Mouse (Mus musculus) liver, embryonic 14 days (tissue): ENCODE measurements around the gene Trim6. TPM values are rescaled to one million over a fixed set of nuclear protein-coding genes. Genes with fewer than 3 reads are reported as not detected.

Experiments used
- polyA plus RNA-seq: library from polyadenylated mRNA; depleted of rRNA; stranded (reverse); fragments of >200 nt; gene quantifications from 2 replicates; pipeline ENCODE4 v1.2.3, GENCODE M21; 2012; rRNA removed

Trim6 gene
- polyA plus RNA-seq, result 0.59 and 0.62 TPM in 2 replicates

GRCm38 (mm10) chr7:104218701-104219569 lies at the start of gene Trim6:
TSS of gene Trim6 (plus strand) at chr7:104218793.

DNA sequence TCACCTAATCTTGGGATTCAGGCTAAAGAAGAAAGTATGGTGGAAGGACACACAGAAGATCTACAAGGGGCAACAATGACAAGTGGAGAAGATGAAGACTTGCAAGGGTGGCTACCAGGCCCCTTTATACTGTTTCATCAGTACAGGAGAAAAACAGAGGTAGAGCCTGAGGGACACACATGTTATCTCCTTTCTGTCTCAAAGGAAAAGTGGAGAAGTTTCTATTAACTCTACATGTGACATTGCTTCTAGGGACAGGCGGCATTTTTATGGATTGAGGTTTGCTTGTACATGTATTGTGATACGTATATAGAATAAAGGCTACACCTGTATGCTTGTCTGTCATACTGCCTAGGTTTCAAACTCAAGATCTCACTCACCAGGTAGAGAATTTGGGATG lies 35.3 kb upstream of the Trim6 start, which contains the start of gene Olfr648:
TSS of gene Olfr648 (minus strand) at position 101 of the 400 bp plus-strand sequence.

DNA sequence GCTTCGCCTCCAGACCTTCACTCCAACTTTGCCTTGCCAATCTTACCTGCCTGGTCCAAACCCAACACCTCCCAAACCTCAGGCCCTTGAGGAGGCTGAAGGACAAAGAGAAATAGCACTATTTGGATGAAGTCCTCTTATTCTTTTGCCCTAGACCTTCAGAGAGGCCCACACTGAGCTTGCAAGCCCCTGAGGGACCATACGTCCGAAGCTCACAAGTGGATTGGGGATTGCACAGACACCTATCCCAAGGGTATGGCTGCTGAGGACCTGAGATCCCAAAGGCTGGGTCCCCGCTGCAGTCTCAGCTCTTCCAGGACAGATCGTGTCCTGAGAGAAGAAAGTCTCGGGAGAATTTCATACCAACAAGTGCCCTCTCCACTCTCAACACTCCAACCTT lies 22.7 kb upstream of the Trim6 start, which contains the start of gene Olfr649:
TSS of gene Olfr649 (minus strand) at position 101 of the 400 bp plus-strand sequence.

DNA sequence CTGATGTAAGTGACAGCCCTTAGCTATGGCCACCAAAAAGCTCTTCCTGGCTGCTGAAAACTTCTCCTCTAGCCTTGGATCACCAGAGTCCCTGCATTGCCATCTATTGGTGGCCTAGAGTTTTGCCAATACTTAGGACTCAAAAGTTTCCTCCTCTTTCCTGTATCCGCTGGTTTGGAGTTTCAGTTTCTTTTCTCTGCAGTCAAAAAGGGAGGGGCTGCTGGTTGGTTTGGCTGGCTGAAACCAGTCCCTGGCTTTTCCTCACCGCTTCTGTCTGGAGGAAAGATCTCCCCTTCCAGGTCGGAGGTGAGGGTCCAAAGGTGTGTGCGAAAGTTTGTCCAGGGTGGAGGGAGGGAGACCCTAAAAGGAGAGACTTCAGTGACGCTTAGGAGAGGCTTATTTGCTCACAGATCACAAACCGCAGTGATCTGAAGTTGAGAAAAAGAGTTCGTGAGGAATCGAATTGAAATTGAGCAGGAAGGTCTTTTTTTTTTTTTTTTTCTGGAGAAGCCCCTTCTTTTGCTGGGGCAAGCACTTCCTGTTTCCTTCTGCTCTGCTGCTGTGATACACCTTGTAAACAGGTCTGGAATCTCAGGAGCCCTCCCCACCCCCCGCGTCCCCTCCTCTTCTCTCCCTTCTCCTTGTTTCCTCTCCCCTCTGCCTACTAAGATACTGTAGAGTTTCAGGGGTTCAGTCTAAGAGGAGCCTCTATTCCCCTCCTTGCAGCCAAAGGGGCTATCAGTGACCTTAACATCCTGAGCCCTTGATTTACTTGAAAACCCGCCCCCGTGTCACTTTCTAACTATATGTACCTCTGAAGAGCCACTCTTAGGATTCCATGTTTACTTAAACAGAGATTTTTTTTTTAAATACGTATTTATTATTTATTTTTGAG lies 25.9 kb downstream of the Trim6 start, which contains the start of gene Trim34a:
TSS of gene Trim34a (plus strand) at position 171 of the 895 bp plus-strand sequence.

Other genes with a start within 250 kb of the Trim6 start
- under 0.01 TPM in 2 replicates for gene Olfr635, start 247.6 kb upstream of the Trim6 start, polyA plus RNA-seq
- gene Olfr638, start 220.0 kb upstream of the Trim6 start, polyA plus RNA-seq, result 0.05 TPM in 2 replicates
- not detected in 2 replicates for gene Olfr639, start 201.5 kb upstream of the Trim6 start, polyA plus RNA-seq
- not detected in 2 replicates for gene Olfr640, start 193.2 kb upstream of the Trim6 start, polyA plus RNA-seq
- not detected in 2 replicates for gene Olfr641, start 183.3 kb upstream of the Trim6 start, polyA plus RNA-seq
- not detected in 2 replicates for gene Olfr642, start 166.1 kb upstream of the Trim6 start, polyA plus RNA-seq
- gene 4930516K23Rik, start 157.3 kb upstream of the Trim6 start, polyA plus RNA-seq, result not detected in 2 replicates
- not detected in 2 replicates for gene Olfr644, start 146.9 kb upstream of the Trim6 start, polyA plus RNA-seq
- not detected in 2 replicates for gene Olfr645, start 133.3 kb upstream of the Trim6 start, polyA plus RNA-seq
- gene Olfr646, start 113.9 kb upstream of the Trim6 start, polyA plus RNA-seq, result not detected in 2 replicates
- gene Ubqln5, start 89.0 kb upstream of the Trim6 start, polyA plus RNA-seq, result not detected in 2 replicates
- gene Olfr643, start 81.4 kb upstream of the Trim6 start, polyA plus RNA-seq, result not detected in 2 replicates
- not detected in 2 replicates for gene Ubqln3, start 75.5 kb upstream of the Trim6 start, polyA plus RNA-seq
- gene Ubqlnl, start 68.2 kb upstream of the Trim6 start, polyA plus RNA-seq, result not detected in 2 replicates
- gene Olfm5, start 54.0 kb upstream of the Trim6 start, polyA plus RNA-seq, result 0.01 TPM in 1 of 2 replicates, not detected in the other
- 0.03 and 0.06 TPM in 2 replicates for gene Olfr648, start 35.4 kb upstream of the Trim6 start, polyA plus RNA-seq
- not detected in 2 replicates for gene Olfr649, start 22.8 kb upstream of the Trim6 start, polyA plus RNA-seq
- 1.8 and 2.3 TPM in 2 replicates for gene Trim34a, start 25.7 kb downstream of the Trim6 start, polyA plus RNA-seq
- 0.26 and 0.39 TPM in 2 replicates for gene Trim5, start 69.3 kb downstream of the Trim6 start, polyA plus RNA-seq
- 3.5 and 3.7 TPM in 2 replicates for gene Trim12a, start 96.7 kb downstream of the Trim6 start, polyA plus RNA-seq
- gene Trim34b, start 110.7 kb downstream of the Trim6 start, polyA plus RNA-seq, result 0.02 TPM in 1 of 2 replicates, not detected in the other
- gene Trim12c, start 134.6 kb downstream of the Trim6 start, polyA plus RNA-seq, result 2.0 and 2.9 TPM in 2 replicates
- gene Trim30b, start 151.1 kb downstream of the Trim6 start, polyA plus RNA-seq, result 0.15 and 0.23 TPM in 2 replicates
- gene Trim30c, start 182.0 kb downstream of the Trim6 start, polyA plus RNA-seq, result 0.21 and 0.23 TPM in 2 replicates
- gene Trim30a, start 246.4 kb downstream of the Trim6 start, polyA plus RNA-seq, result 1.8 and 2.6 TPM in 2 replicates